Mouse (Mus musculus) heart, embryonic 13.5 days (tissue): ENCODE data around the gene Slco1a5. TPM values are rescaled to one million over a fixed set of nuclear protein-coding genes. Genes with fewer than 3 reads are reported as not detected.
"Not testable (repeated sequence)": the region's sequence is repeated elsewhere in the genome, so short reads cannot be mapped to it uniquely, and the experiment has no call there.

ENCODE experiments used
- ATAC-seq: fragments of 200-750 bp; cut with Nextera tagmentation; 2 replicates; pipeline ENCODE4 v1.8.0; 2017; ENCODE audit warnings: moderate TSS enrichment; ENCODE audit not compliant: insufficient number of reproducible peaks, low FRiP score, low TSS enrichment; ENCODE audit errors: extremely low read depth
- H3K27ac ChIP-seq: fragments of 300-500 bp; sonication (generic); replicated peaks from 2 replicates; pipeline ENCODE4 v1.5.1; 2015; ENCODE audit warnings: moderate library complexity, mild to moderate bottlenecking, inconsistent platforms
- H3K27me3 ChIP-seq: fragments of 300-500 bp; sonication (generic); replicated peaks from 2 replicates; pipeline ENCODE4 v1.6.1; 2015; ENCODE audit warnings: mild to moderate bottlenecking, inconsistent platforms
- H3K36me3 ChIP-seq: fragments of 300-500 bp; sonication (generic); 2 replicates; pipeline ENCODE4 v1.6.1; 2015; ENCODE audit warnings: mild to moderate bottlenecking, inconsistent platforms
- H3K4me1 ChIP-seq: fragments of 300-500 bp; sonication (generic); 2 replicates; pipeline ENCODE4 v1.6.1; 2015; ENCODE audit warnings: inconsistent platforms
- H3K4me2 ChIP-seq: fragments of 300-500 bp; sonication (generic); 2 replicates; pipeline ENCODE4 v1.6.1; 2015; ENCODE audit warnings: inconsistent platforms, mild to moderate bottlenecking, moderate library complexity
- H3K4me3 ChIP-seq: fragments of 300-500 bp; sonication (generic); 2 replicates; pipeline ENCODE4 v1.5.1; 2015; ENCODE audit warnings: moderate library complexity, mild to moderate bottlenecking, inconsistent platforms
- H3K9ac ChIP-seq: fragments of 300-500 bp; sonication (generic); 2 replicates; pipeline ENCODE4 v1.6.1; 2015; ENCODE audit warnings: inconsistent platforms, mild to moderate bottlenecking, moderate library complexity
- H3K9me3 ChIP-seq: fragments of 300-500 bp; sonication (generic); 2 replicates; pipeline ENCODE4 v1.6.1; 2016; ENCODE audit warnings: inconsistent platforms
- WGBS: fragments of 180-500 bp; shearing (Covaris S2); methylation state at CpG from one replicate; pipeline ENCODE4 v1.1.7; 2015; ENCODE audit warnings: mixed read lengths; 5-methylcytosine and 5-hydroxymethylcytosine counted together
- polyA plus RNA-seq: library from polyadenylated mRNA; unstranded; fragments of >200 nt; fragmentation: Nextera tagmentation; extraction: Ambion mirVana; gene quantifications from 2 replicates; pipeline ENCODE4 v1.2.1, GENCODE M21; 2015

The Slco1a5 gene
- polyA plus RNA-seq, 1 experiment from 2014 or later: not detected

GRCm38 (mm10) chr6:142289413-142290118 lies 33.2 kb downstream of the Slco1a5 start:
- Histone ChIP-seq H3K4me1 (no peaks in the 10 kb centered on the region), H3K4me3 (no peak overlapping the region), H3K4me2 (no peak overlapping the region), H3K27me3 (no peaks in the 10 kb centered on the region), H3K27ac (no peak overlapping the region), H3K36me3 (no peaks in the 10 kb centered on the region), H3K9ac (no peak overlapping the region), H3K9me3 (no peaks in the 10 kb centered on the region)
- WGBS: 70% methylated on average over 12 of the region's 12 CpGs
- no peak for ATAC-seq

DNA sequence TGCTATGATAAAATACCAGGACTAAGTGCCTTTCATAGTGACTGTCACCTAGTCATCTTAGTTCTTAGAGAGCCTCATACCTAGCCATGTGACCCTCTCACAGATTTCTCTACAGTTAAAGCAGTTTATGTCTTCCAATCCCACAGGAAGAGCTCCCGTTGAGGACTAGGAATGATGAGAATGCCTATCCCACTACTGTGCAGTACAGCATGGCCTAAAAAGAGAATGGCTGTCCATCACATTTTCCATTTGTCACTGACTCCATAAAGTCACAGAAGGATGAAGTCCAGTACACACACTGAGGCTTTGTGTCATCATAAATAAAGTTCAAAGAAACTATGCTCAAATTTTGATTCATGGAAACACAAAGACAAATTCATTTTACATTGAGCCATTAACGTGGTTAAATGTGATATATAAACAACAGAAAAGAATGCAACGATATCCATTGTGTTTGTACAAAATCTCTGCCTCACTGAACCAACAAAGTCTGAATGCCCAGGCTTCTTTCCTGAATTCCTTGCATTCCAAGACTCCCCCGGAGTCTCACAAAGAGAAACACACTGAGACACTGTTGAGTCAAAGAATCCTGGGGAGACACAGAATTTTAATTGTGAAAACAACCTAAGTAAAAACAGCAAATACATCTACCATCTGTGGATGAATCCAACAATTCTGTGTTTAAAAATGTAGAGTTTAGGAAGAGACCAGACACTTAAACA lies 46.9 kb downstream of the Slco1a5 start:
- no peak for ATAC-seq
- Histone ChIP-seq H3K4me1 (no peaks in the 10 kb centered on the region), H3K27ac (no peak overlapping the region), H3K4me2 (no peak overlapping the region), H3K27me3 (no peaks in the 10 kb centered on the region), H3K36me3 (no peaks in the 10 kb centered on the region), H3K9me3 (no peaks in the 10 kb centered on the region), H3K9ac (no peak overlapping the region), H3K4me3 (no peak overlapping the region)
- WGBS: 23% methylated on average over 4 of the region's 4 CpGs

GRCm38 (mm10) chr6:142250738-142251307 lies 72.0 kb downstream of the Slco1a5 start:
- not testable (repeated sequence) for H3K9me3 ChIP-seq, ATAC-seq, H3K36me3 ChIP-seq, H3K9ac ChIP-seq, H3K4me2 ChIP-seq, H3K4me3 ChIP-seq, H3K4me1 ChIP-seq, H3K27me3 ChIP-seq, H3K27ac ChIP-seq
- WGBS: 76% methylated on average over 1 of the region's 1 CpGs

DNA sequence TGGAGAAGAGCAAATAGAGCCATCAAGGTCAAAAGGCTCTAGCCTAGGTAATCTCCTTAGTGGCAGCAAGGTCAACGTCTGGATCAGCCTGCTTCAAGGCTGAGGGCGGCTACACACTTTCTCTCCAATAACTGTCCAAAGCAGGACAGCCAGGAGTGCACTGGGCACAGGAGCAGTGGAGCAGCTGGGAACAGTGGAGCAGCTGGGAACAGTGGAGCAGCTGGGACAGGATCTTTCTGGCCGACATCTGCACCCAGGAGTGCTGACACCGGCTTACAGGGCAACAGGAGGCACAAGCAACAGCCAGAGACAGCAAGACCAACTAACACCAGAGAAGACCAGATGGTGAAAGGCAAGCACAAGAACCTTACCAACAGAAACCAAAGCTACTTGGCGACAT lies 77.7 kb downstream of the Slco1a5 start:
- Histone ChIP-seq H3K27ac (no peak overlapping the region), H3K4me3 (no peak overlapping the region), H3K9me3 (no peaks in the 10 kb centered on the region), H3K27me3 (no peaks in the 10 kb centered on the region), H3K9ac (no peak overlapping the region), H3K4me1 (no peaks in the 10 kb centered on the region), H3K36me3 (no peaks in the 10 kb centered on the region), H3K4me2 (no peak overlapping the region)
- 77% methylated on average over 5 of the region's 5 CpGs for WGBS
- ATAC-seq: no peak

GRCm38 (mm10) chr6:142239468-142239867 lies 83.3 kb downstream of the Slco1a5 start:
- no peaks in the 10 kb centered on the region for H3K4me1 ChIP-seq
- H3K27me3 ChIP-seq: no peaks in the 10 kb centered on the region
- WGBS: 60% methylated on average over 1 of the region's 1 CpGs
- H3K36me3 ChIP-seq: no peaks in the 10 kb centered on the region
- H3K4me2 ChIP-seq: no peak overlapping the region
- ATAC-seq: no peak
- no peaks in the 10 kb centered on the region for H3K9me3 ChIP-seq
- H3K4me3 ChIP-seq: no peak overlapping the region
- no peak overlapping the region for H3K27ac ChIP-seq
- H3K9ac ChIP-seq: no peak overlapping the region

DNA sequence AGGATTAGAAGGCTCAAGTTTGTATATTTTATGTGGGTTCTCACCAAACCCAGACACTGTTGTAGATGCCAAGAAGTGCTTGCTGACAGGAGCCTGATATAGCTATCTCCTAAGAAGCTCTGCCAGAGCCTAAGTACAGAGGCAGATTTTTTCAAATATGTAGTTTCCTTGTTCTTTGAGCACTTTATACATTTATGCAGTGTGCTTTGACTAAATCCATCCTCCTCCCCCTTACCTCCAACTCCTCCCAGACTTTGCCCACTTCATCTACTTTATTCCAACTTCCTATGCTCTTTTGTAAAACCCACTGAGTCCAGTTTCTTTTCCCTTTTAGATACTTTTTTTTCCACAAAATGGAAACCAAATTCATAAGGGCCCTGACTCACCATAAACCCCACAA lies 102.6 kb downstream of the Slco1a5 start:
- Histone ChIP-seq H3K4me2 (no peak overlapping the region), H3K36me3 (no peaks in the 10 kb centered on the region), H3K4me1 (peaks cover 2% of the 10 kb centered on the region; the same call in 1 of the 2 replicates), H3K9ac (no peak overlapping the region), H3K27me3 (no peaks in the 10 kb centered on the region), H3K4me3 (no peak overlapping the region), H3K9me3 (no peaks in the 10 kb centered on the region), H3K27ac (no peak overlapping the region)
- no peak for ATAC-seq

DNA sequence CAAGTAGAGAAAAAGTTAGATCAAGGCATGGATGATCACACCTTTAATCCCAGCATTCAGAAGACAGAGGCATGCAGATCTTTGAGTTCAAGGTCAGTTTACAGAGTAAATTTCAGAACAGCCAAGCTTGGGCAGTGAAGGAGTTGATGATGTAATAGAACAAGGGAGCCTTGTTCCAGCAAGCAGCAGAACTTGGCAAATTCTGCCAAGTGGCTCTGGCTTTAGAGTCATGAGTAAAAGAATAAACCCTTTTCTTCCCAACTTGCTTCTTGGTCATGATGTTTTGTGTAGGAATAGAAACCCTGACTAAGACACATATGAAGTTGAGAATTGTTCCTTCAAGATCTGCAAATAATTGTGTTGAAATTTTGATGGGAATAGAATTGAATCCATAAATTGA lies 111.0 kb downstream of the Slco1a5 start:
- no peak overlapping the region for H3K4me3 ChIP-seq
- ATAC-seq: no peak
- H3K36me3 ChIP-seq: no peaks in the 10 kb centered on the region
- no peak overlapping the region for H3K27ac ChIP-seq
- H3K9me3 ChIP-seq: peaks cover 2% of the 10 kb centered on the region; the same call in 1 of the 2 replicates
- no peaks in the 10 kb centered on the region for H3K27me3 ChIP-seq
- H3K4me2 ChIP-seq: no peak overlapping the region
- H3K4me1 ChIP-seq: no peaks in the 10 kb centered on the region
- H3K9ac ChIP-seq: no peak overlapping the region

GRCm38 (mm10) chr6:142209749-142210148 lies 113.0 kb downstream of the Slco1a5 start:
- H3K4me3 ChIP-seq: no peak overlapping the region
- H3K27me3 ChIP-seq: no peaks in the 10 kb centered on the region
- H3K4me1 ChIP-seq: no peaks in the 10 kb centered on the region
- peaks cover 2% of the 10 kb centered on the region; the same call in 1 of the 2 replicates for H3K9me3 ChIP-seq
- H3K27ac ChIP-seq: no peak overlapping the region
- no peak for ATAC-seq
- H3K4me2 ChIP-seq: no peak overlapping the region
- H3K36me3 ChIP-seq: no peaks in the 10 kb centered on the region
- H3K9ac ChIP-seq: no peak overlapping the region

DNA sequence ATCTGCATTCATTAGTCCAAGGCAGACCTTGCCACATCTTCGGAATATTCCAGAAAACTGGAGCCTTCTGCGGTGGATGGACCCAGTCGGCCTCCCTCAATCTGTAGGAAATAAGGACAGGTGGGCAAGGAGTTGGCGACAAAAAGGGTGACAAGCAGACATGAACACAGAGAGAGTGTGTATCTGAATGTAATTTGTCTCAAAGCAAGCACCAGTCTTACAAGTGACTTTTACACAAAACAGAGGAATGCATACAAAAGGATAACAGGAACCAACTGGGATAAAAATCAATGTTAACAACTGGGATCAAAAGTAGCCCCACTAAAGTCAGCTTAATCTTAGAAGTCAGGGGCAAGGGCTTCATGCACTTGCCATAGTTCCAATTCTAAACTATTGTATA lies 114.4 kb downstream of the Slco1a5 start, which contains the start of gene Slco1a6:
Gene Slco1a6 (minus strand): TSS at position 101 of the 400 bp plus-strand sequence.
- H3K27me3 ChIP-seq: no peaks in the 10 kb centered on the region
- H3K4me3 ChIP-seq: no peak within 1 kb of the TSS
- no peaks in the 10 kb centered on the region for H3K4me1 ChIP-seq
- 0 out of 2 replicates have a peak, but pooled peaks cover 2% of the 10 kb centered on the region for H3K9me3 ChIP-seq
- no peak within 1 kb of the TSS for H3K4me2 ChIP-seq
- H3K27ac ChIP-seq: no peak within 1 kb of the TSS
- H3K36me3 ChIP-seq: no peaks in the 10 kb centered on the region
- ATAC-seq: no peak
- H3K9ac ChIP-seq: no peak within 1 kb of the TSS
- WGBS: 85% methylated on average over 4 of the region's 4 CpGs

- Histone ChIP-seq H3K36me3 (no peaks in the 10 kb centered on the region), H3K4me2 (no peak overlapping the region), H3K4me1 (no peaks in the 10 kb centered on the region), H3K9ac (no peak overlapping the region), H3K27ac (no peak overlapping the region), H3K4me3 (no peak overlapping the region), H3K9me3 (0 out of 2 replicates have a peak, but pooled peaks cover 5% of the 10 kb centered on the region), H3K27me3 (no peaks in the 10 kb centered on the region)
- ATAC-seq: no peak
These were observed 122.3 kb downstream of the Slco1a5 start for GRCm38 (mm10) chr6:142200524-142200923.

DNA sequence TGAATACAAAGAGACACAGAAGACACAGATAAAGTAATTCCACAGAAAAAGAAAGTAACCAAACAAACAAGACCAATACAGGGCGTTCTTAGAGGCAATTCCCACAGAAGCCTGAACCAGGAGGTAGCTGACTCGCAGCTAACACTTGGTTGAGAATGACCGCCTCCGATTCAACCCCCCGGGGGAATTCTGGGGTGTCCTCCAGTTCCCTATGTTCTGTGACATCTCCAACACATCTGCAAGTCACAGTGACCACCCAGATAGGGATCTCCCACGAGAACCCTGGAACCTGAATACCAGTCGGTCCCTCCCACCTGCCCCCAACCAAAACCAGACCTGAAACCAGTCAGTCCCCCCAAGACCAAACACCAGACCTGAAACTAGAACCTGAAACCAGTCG lies 128.5 kb downstream of the Slco1a5 start:
- WGBS: 78% methylated on average over 8 of the region's 8 CpGs
- H3K36me3 ChIP-seq: no peaks in the 10 kb centered on the region

More for the DNA sequence above, 128.5 kb downstream of the Slco1a5 start:
- Histone ChIP-seq H3K4me1 (no peaks in the 10 kb centered on the region), H3K9me3 (no peaks in the 10 kb centered on the region), H3K4me3 (no peak overlapping the region), H3K4me2 (no peak overlapping the region), H3K27me3 (no peaks in the 10 kb centered on the region), H3K27ac (no peak overlapping the region), H3K9ac (no peak overlapping the region)
- no peak for ATAC-seq
